Comparison of ENCODE assay signal across 8 mouse cellular contexts in genomic region chr19:10188281-10188811, GRCm38 (mm10). TPM values are rescaled to one million over a fixed set of nuclear protein-coding genes. Genes with fewer than 3 reads are reported as not detected.
DNase-seq lines count a peak whose midpoint lies in the region; ATAC-seq lines count a peak whose summit lies in the region.

No protein-coding gene starts in this region.

- no peak overlapping the region for H3K9ac ChIP-seq in hindbrain, embryonic 12.5 days

- no peak for DNase-seq in hindbrain, embryonic 10.5 days (ENCODE audit: low spot score)
- DNase-seq in cerebellum, adult 18-20 months = peak; percentile 75 to 82
- peak; percentile 61 for DNase-seq in gastrocnemius, postnatal 10 days
- peak; percentile 81 to 94 for DNase-seq in layer of hippocampus, postnatal 14 days (ENCODE audit: low spot score in 2 of 2)
- DNase-seq in right cerebral cortex, postnatal 25 days = peak; percentile 33
- no peak for DNase-seq in thymus, postnatal 10 days (ENCODE audit: low spot score in 2 of 2)

- no peak for ATAC-seq in hindbrain, embryonic 12.5 days (ENCODE audit: low FRiP score)
- no peak for ATAC-seq in erythroid progenitor cell, adult 5-6 weeks (replicated peaks; ENCODE audit: low FRiP score, poor library complexity, severe bottlenecking)

- H3K27me3 ChIP-seq in hindbrain, embryonic 12.5 days = no peaks in the 10 kb centered on the region
- H3K27me3 ChIP-seq in hindbrain, embryonic 10.5 days (ENCODE audit: insufficient read depth, poor library complexity, severe bottlenecking) = no peaks in the 10 kb centered on the region

- H3K4me1 ChIP-seq in hindbrain, embryonic 12.5 days = peaks cover 29% of the 10 kb centered on the region
- H3K4me1 ChIP-seq in hindbrain, embryonic 10.5 days (replicated peaks) = peaks cover 33% of the 10 kb centered on the region

- no peaks in the 10 kb centered on the region for H3K9me3 ChIP-seq in hindbrain, embryonic 12.5 days (replicated peaks)
- no peaks in the 10 kb centered on the region for H3K9me3 ChIP-seq in hindbrain, embryonic 10.5 days

- no peak overlapping the region for H3K4me2 ChIP-seq in hindbrain, embryonic 12.5 days (replicated peaks)

- H3K27ac ChIP-seq in hindbrain, embryonic 12.5 days = peak overlapping the region; percentile 41; the same call in 1 of the 2 replicates
- H3K27ac ChIP-seq in hindbrain, embryonic 10.5 days = no peak overlapping the region

- H3K4me3 ChIP-seq in hindbrain, embryonic 12.5 days = no peak overlapping the region
- no peak overlapping the region for H3K4me3 ChIP-seq in hindbrain, embryonic 10.5 days

- H3K36me3 ChIP-seq in hindbrain, embryonic 12.5 days = peaks cover 83% of the 10 kb centered on the region
- H3K36me3 ChIP-seq in hindbrain, embryonic 10.5 days = peaks cover 90% of the 10 kb centered on the region

- 73% methylated on average over 10 of the region's 10 CpGs for WGBS in hindbrain, embryonic 12.5 days
- 79% methylated on average over 10 of the region's 10 CpGs for WGBS in hindbrain, embryonic 10.5 days

RNA-seq across cellular contexts. Expression of gene Fads1, which starts 5.7 kb away (rescaled TPM):
- polyA plus RNA-seq in hindbrain, embryonic 12.5 days (2016; fragmentation: Nextera tagmentation; extraction: Ambion mirVana) = 175 and 183 TPM in 2 replicates
- polyA plus RNA-seq in hindbrain, embryonic 10.5 days (2016; fragmentation: Nextera tagmentation; extraction: Ambion mirVana) = 162 and 170 TPM in 2 replicates
- total RNA-seq in gastrocnemius, postnatal 10 days (2021) = 10 to 100 TPM; 27.9 to 28.5 TPM
- 100 to 1,000 TPM; 193 to 203 TPM for total RNA-seq in layer of hippocampus, postnatal 14 days (2021)
- 68.1 and 70.8 TPM in 2 replicates for total RNA-seq in erythroid progenitor cell, adult 5-6 weeks (2015; ENCODE audit: low replicate concordance)
- 47.4 and 51.1 TPM in 2 replicates for total RNA-seq in erythroid progenitor cell, adult 5-6 weeks (2017; ENCODE audit: low replicate concordance)

RNA-seq across cellular contexts. Expression of gene Tmem258, which starts 15.5 kb away (rescaled TPM):
- polyA plus RNA-seq in hindbrain, embryonic 12.5 days (2016; fragmentation: Nextera tagmentation; extraction: Ambion mirVana) = 313 and 342 TPM in 2 replicates
- 387 and 389 TPM in 2 replicates for polyA plus RNA-seq in hindbrain, embryonic 10.5 days (2016; fragmentation: Nextera tagmentation; extraction: Ambion mirVana)
- total RNA-seq in gastrocnemius, postnatal 10 days (2021) = 100 to 1,000 TPM; 118 to 127 TPM
- 10 to 100 TPM; 90.6 to 91.7 TPM for total RNA-seq in layer of hippocampus, postnatal 14 days (2021)
- 117 and 140 TPM in 2 replicates for total RNA-seq in erythroid progenitor cell, adult 5-6 weeks (2015; ENCODE audit: low replicate concordance)
- 52.0 and 82.2 TPM in 2 replicates for total RNA-seq in erythroid progenitor cell, adult 5-6 weeks (2017; ENCODE audit: low replicate concordance)

RNA-seq across cellular contexts. Expression of gene Fen1, which starts 15.6 kb away (rescaled TPM):
- polyA plus RNA-seq in hindbrain, embryonic 12.5 days (2016; fragmentation: Nextera tagmentation; extraction: Ambion mirVana) = 60.3 and 62.4 TPM in 2 replicates
- polyA plus RNA-seq in hindbrain, embryonic 10.5 days (2016; fragmentation: Nextera tagmentation; extraction: Ambion mirVana) = 135 and 181 TPM in 2 replicates
- total RNA-seq in gastrocnemius, postnatal 10 days (2021) = 1 to 10 TPM; 8.4 to 9.1 TPM
- 10 to 100 TPM in 1 of 2 experiments, 1 to 10 TPM in 1; 8.8 to 10.1 TPM for total RNA-seq in layer of hippocampus, postnatal 14 days (2021)
- total RNA-seq in erythroid progenitor cell, adult 5-6 weeks (2015; ENCODE audit: low replicate concordance) = 84.0 and 108 TPM in 2 replicates
- 100 and 189 TPM in 2 replicates for total RNA-seq in erythroid progenitor cell, adult 5-6 weeks (2017; ENCODE audit: low replicate concordance)

RNA-seq across cellular contexts. Expression of gene Myrf, which starts 52.2 kb away (rescaled TPM):
- polyA plus RNA-seq in hindbrain, embryonic 12.5 days (2016; fragmentation: Nextera tagmentation; extraction: Ambion mirVana) = 1.3 and 1.9 TPM in 2 replicates
- 2.1 and 2.7 TPM in 2 replicates for polyA plus RNA-seq in hindbrain, embryonic 10.5 days (2016; fragmentation: Nextera tagmentation; extraction: Ambion mirVana)
- total RNA-seq in gastrocnemius, postnatal 10 days (2021) = under 1 TPM; 0.09 to 0.14 TPM
- 10 to 100 TPM; 29.6 to 31.2 TPM for total RNA-seq in layer of hippocampus, postnatal 14 days (2021)
- total RNA-seq in erythroid progenitor cell, adult 5-6 weeks (2015; ENCODE audit: low replicate concordance) = not detected in 2 replicates
- total RNA-seq in erythroid progenitor cell, adult 5-6 weeks (2017; ENCODE audit: low replicate concordance) = not detected in 2 replicates

Comparison
In these comparisons a context has a peak if more than half of its experiments do, and no peak if none do; other contexts are left out.
1. DNase-seq: peak in cerebellum, adult 18-20 months (2 of 2), gastrocnemius, postnatal 10 days (single experiment), layer of hippocampus, postnatal 14 days (2 of 2) and right cerebral cortex, postnatal 25 days (single experiment); none in hindbrain, embryonic 10.5 days (single experiment) and thymus, postnatal 10 days (0 of 2).
2. RNA of gene Fen1, which starts 15.6 kb away (total RNA-seq): 84.0 to 189 TPM in erythroid progenitor cell, adult 5-6 weeks; 8.8 to 10.1 TPM in layer of hippocampus, postnatal 14 days and 8.4 to 9.1 TPM in gastrocnemius, postnatal 10 days; every median in the first group is over 4 times any median in the second.